Mouse (Mus musculus) T-cell, adult 2 months (primary cell): Measurements from ENCODE around the gene Vmn1r221.
"Not testable (repeated sequence)": the region's sequence is repeated elsewhere in the genome, so short reads cannot be mapped to it uniquely, and the experiment has no call there.

ENCODE experiments used
- DNase-seq: peaks from one replicate; pipeline ENCODE4 v3.0.0; 2022; ENCODE audit warnings: low spot score

Vmn1r221 gene

GRCm38 (mm10) chr13:23213827-23214226, at the start of gene Vmn1r221:
Gene Vmn1r221, plus strand, starts transcription at chr13:23214127.
- DNase-seq: not testable (repeated sequence)

GRCm38 (mm10) chr13:23166471-23166870, 47.5 kb upstream of the Vmn1r221 start:
- DNase-seq: not testable (repeated sequence)

GRCm38 (mm10) chr13:23187875-23188274, 26.1 kb upstream of the Vmn1r221 start, which contains the start of gene Vmn1r220:
Gene Vmn1r220, minus strand, starts transcription at chr13:23187975.
- no peak for DNase-seq

- DNase-seq: not testable (repeated sequence)
These were observed 10.0 kb upstream of the Vmn1r221 start for GRCm38 (mm10) chr13:23203885-23204284.

- not testable (repeated sequence) for DNase-seq
These were observed 21.9 kb downstream of the Vmn1r221 start, which contains the start of gene Vmn1r222 for GRCm38 (mm10) chr13:23235847-23236246. Gene Vmn1r222, minus strand, starts transcription at chr13:23235947.

- not testable (repeated sequence) for DNase-seq
These were observed 32.9 kb downstream of the Vmn1r221 start, which contains the start of gene Vmn1r223 for GRCm38 (mm10) chr13:23246834-23247233. Gene Vmn1r223, plus strand, starts transcription at chr13:23247134.

- DNase-seq: no peak
These were observed 44.7 kb downstream of the Vmn1r221 start for GRCm38 (mm10) chr13:23258546-23259048.

- not testable (repeated sequence) for DNase-seq
These were observed 54.7 kb downstream of the Vmn1r221 start for GRCm38 (mm10) chr13:23268606-23269005.

- not testable (repeated sequence) for DNase-seq
These were observed 55.2 kb downstream of the Vmn1r221 start for GRCm38 (mm10) chr13:23269127-23269526.

GRCm38 (mm10) chr13:23269681-23270080, 55.8 kb downstream of the Vmn1r221 start:
- DNase-seq: no peak

GRCm38 (mm10) chr13:23270321-23271101, 56.6 kb downstream of the Vmn1r221 start:
- DNase-seq: no peak
